Comparison of ENCODE assay signal across 9 mouse cellular contexts in genomic region chr2:10101180-10101579, GRCm38 (mm10). TPM values are rescaled to one million over a fixed set of nuclear protein-coding genes. Genes with fewer than 3 reads are reported as not detected.
DNase-seq lines count a peak whose midpoint lies in the region; ATAC-seq and TF ChIP-seq lines count a peak whose summit lies in the region.
"Had no signal": no experiment of that assay in that cellular context is flagged by ENCODE, and none has a peak within 500 bp of the region (broad histone marks: within the 10 kb centered on the region; RNA-seq: fewer than 3 reads in every experiment).

No protein-coding gene starts in this region.

- dilution Hi-C loops in CH12.LX (cut with MboI; ENCODE audit: extremely low pct_ligation_motif_present, extremely low pct_unique_long_range_greater_than_20kb, low sequenced_read_pairs), result no loop called here

- no peak overlapping the region for H3K27ac ChIP-seq in CH12.LX (ENCODE audit: insufficient read depth, low read depth)
- no peak overlapping the region for H3K27ac ChIP-seq in cortical plate, adult 2 months (ENCODE audit: insufficient read depth, low read length)
- H3K27ac ChIP-seq in hindbrain, embryonic 14.5 days, result no peak overlapping the region
- no peak overlapping the region for H3K27ac ChIP-seq in left cerebral cortex, adult 2 months
- H3K27ac ChIP-seq in midbrain, embryonic 11.5 days (ENCODE audit: low read depth, low read length), result no peak overlapping the region
- H3K27ac ChIP-seq: limb, embryonic 12.5 days had no signal

- WGBS in hindbrain, embryonic 14.5 days, result 44% methylated on average over 6 of the region's 6 CpGs
- 47% methylated on average over 6 of the region's 6 CpGs for WGBS in midbrain, embryonic 11.5 days

- H3K9me3 ChIP-seq in CH12.LX (replicated peaks; ENCODE audit: low read length), result no peaks in the 10 kb centered on the region
- no peaks in the 10 kb centered on the region for H3K9me3 ChIP-seq in hindbrain, embryonic 14.5 days (ENCODE audit: control insufficient read depth, low read length)
- H3K9me3 ChIP-seq in midbrain, embryonic 11.5 days (ENCODE audit: control insufficient read depth, low read length), result no peaks in the 10 kb centered on the region
- H3K9me3 ChIP-seq: limb, embryonic 12.5 days had no signal

- no peak overlapping the region for H3K4me2 ChIP-seq in CH12.LX (ENCODE audit: insufficient read depth, low read depth, poor library complexity, severe bottlenecking)
- no peak overlapping the region for H3K4me2 ChIP-seq in hindbrain, embryonic 14.5 days (replicated peaks)
- no peak overlapping the region for H3K4me2 ChIP-seq in midbrain, embryonic 11.5 days
- H3K4me2 ChIP-seq: limb, embryonic 12.5 days had no signal

- H3K27me3 ChIP-seq in CH12.LX (replicated peaks), result no peaks in the 10 kb centered on the region
- no peaks in the 10 kb centered on the region for H3K27me3 ChIP-seq in hindbrain, embryonic 14.5 days (ENCODE audit: control insufficient read depth, insufficient read depth, low read length)
- H3K27me3 ChIP-seq in midbrain, embryonic 11.5 days (ENCODE audit: control insufficient read depth, insufficient read depth, low read length), result no peaks in the 10 kb centered on the region

- H3K4me1 ChIP-seq in CH12.LX (ENCODE audit: control insufficient read depth in 1 of 2, insufficient read depth in 2 of 2), result peaks cover 2 to 15% of the 10 kb centered on the region in 2 experiments; a peak in 3 of 4 replicates
- H3K4me1 ChIP-seq in cortical plate, adult 2 months (ENCODE audit: control insufficient read depth, insufficient read depth, low read length), result no peaks in the 10 kb centered on the region
- no peaks in the 10 kb centered on the region for H3K4me1 ChIP-seq in hindbrain, embryonic 14.5 days (replicated peaks; ENCODE audit: control insufficient read depth, insufficient read depth, low read length)
- no peaks in the 10 kb centered on the region for H3K4me1 ChIP-seq in midbrain, embryonic 11.5 days (ENCODE audit: control insufficient read depth, insufficient read depth, low read length)
- H3K4me1 ChIP-seq: limb, embryonic 12.5 days had no signal

- in situ Hi-C loops in CH12.LX (cut with MboI; ENCODE audit: low pct_ligation_motif_present, low pct_unique_long_range_greater_than_20kb, low sequenced_read_pairs), result no loop called here

- H3K9ac ChIP-seq in CH12.LX (ENCODE audit: insufficient read depth, low read depth), result no peak overlapping the region
- H3K9ac ChIP-seq in hindbrain, embryonic 14.5 days, result no peak overlapping the region
- H3K9ac ChIP-seq in midbrain, embryonic 11.5 days (ENCODE audit: low read length), result no peak overlapping the region
- H3K9ac ChIP-seq: limb, embryonic 12.5 days had no signal

- TF ChIP-seq EP300 in CH12.LX (IDR thresholded peaks at IDR 0.05; ENCODE audit: low read length), result no peak

- intact Hi-C loops in left cerebral cortex, adult 2 months (cut with DNase I), result loop anchor here (1.0 to 10.0 kb wide), 2 partner anchors 187 to 964 kb away; no protein-coding TSS in a partner anchor

- TF ChIP-seq CTCF in CH12.LX (conservative IDR thresholded peaks at IDR 0.05 in 1 of 2, IDR thresholded peaks at IDR 0.05 in 1 of 2; ENCODE audit: low read depth in 2 of 2, low read length in 2 of 2), result peak; percentile 85 to 88
- peak; percentile 97 for TF ChIP-seq CTCF in cortical plate, adult 2 months (IDR thresholded peaks at IDR 0.05; ENCODE audit: extremely low read depth, insufficient read depth, low read length)
- peak; percentile 87 for TF ChIP-seq CTCF in left cerebral cortex, adult 2 months (IDR thresholded peaks at IDR 0.05)

- TF ChIP-seq POLR2A in CH12.LX (IDR thresholded peaks at IDR 0.05; ENCODE audit: low read depth, low read length), result no peak
- TF ChIP-seq POLR2A in cortical plate, adult 2 months (IDR thresholded peaks at IDR 0.05; ENCODE audit: extremely low read depth, insufficient read depth, low read length), result no peak

- no peak for ATAC-seq in hindbrain, embryonic 14.5 days (ENCODE audit: low FRiP score)
- ATAC-seq in midbrain, embryonic 11.5 days (ENCODE audit: low FRiP score), result no peak; the same call in 1 of the 2 replicates

- H3K4me3 ChIP-seq in CH12.LX (replicated peaks in 1 of 3; ENCODE audit: low read depth in 2 of 3, low read length in 2 of 3, poor library complexity in 1 of 3), result no peak overlapping the region
- H3K4me3 ChIP-seq in cortical plate, adult 2 months (ENCODE audit: insufficient read depth, low read length), result no peak overlapping the region
- no peak overlapping the region for H3K4me3 ChIP-seq in hindbrain, embryonic 14.5 days (replicated peaks; ENCODE audit: low read length)
- no peak overlapping the region for H3K4me3 ChIP-seq in left cerebral cortex, adult 2 months
- H3K4me3 ChIP-seq in midbrain, embryonic 11.5 days (ENCODE audit: low read depth, low read length), result no peak overlapping the region
- H3K4me3 ChIP-seq: limb, embryonic 12.5 days had no signal

- DNase-seq in gastrocnemius, adult 18-20 months (ENCODE audit: low spot score), result peak; percentile 32
- no peak for DNase-seq in gastrocnemius, postnatal 25 days
- DNase-seq in CH12.LX (ENCODE audit: extremely low read depth), result peak; percentile 54
- peak; percentile 70 for DNase-seq in hindbrain, embryonic 14.5 days (ENCODE audit: low spot score)
- DNase-seq in left cerebral cortex, adult 2 months (ENCODE audit: extremely low spot score in 1 of 2, low spot score in 2 of 2), result peak; percentile 44 to 70
- peak; percentile 92 for DNase-seq in midbrain, embryonic 11.5 days (ENCODE audit: low spot score, missing footprints)
- peak; percentile 53 for DNase-seq in thymus, postnatal 0 days (ENCODE audit: low spot score)

- no peaks in the 10 kb centered on the region for H3K36me3 ChIP-seq in CH12.LX (replicated peaks in 1 of 2; ENCODE audit: control insufficient read depth in 1 of 2, insufficient read depth in 1 of 2, low read length in 1 of 2)
- H3K36me3 ChIP-seq in hindbrain, embryonic 14.5 days (replicated peaks; ENCODE audit: control insufficient read depth, insufficient read depth), result no peaks in the 10 kb centered on the region
- no peaks in the 10 kb centered on the region for H3K36me3 ChIP-seq in midbrain, embryonic 11.5 days (ENCODE audit: control insufficient read depth, insufficient read depth, low read length)
- H3K36me3 ChIP-seq: limb, embryonic 12.5 days had no signal

- peak; percentile 80 for TF ChIP-seq RAD21 in CH12.LX (IDR thresholded peaks at IDR 0.05; ENCODE audit: low read depth, low read length)

- no peaks in the 10 kb centered on the region for H3K79me2 ChIP-seq in CH12.LX (replicated peaks; ENCODE audit: control insufficient read depth, extremely low read depth, insufficient read depth, poor library complexity, severe bottlenecking)

RNA-seq across cellular contexts. Expression of gene Kin, which starts 20.8 kb away (rescaled TPM):
- 1 to 10 TPM; 5.9 to 7.2 TPM for total RNA-seq in gastrocnemius, adult 18-20 months (2021)
- 1 to 10 TPM; 5.0 to 6.1 TPM for total RNA-seq in gastrocnemius, postnatal 25 days (2021)
- 23.0 and 29.5 TPM in 2 replicates for total RNA-seq in CH12.LX (2012; rRNA removed)
- 31.5 and 37.8 TPM in 2 replicates for total RNA-seq in CH12.LX (2014; rRNA removed)
- 44.7 and 49.0 TPM in 2 replicates for polyA plus RNA-seq in CH12.LX (2012; ENCODE audit: insufficient read length, low read depth)
- 9.9 and 12.3 TPM in 2 replicates for polyA plus RNA-seq in cortical plate, adult 2 months (2012; rRNA removed)
- polyA plus RNA-seq in hindbrain, embryonic 14.5 days (2014; fragmentation: Nextera tagmentation; extraction: Ambion mirVana), result 26.5 and 29.1 TPM in 2 replicates
- 10 to 100 TPM; 10.7 to 14.7 TPM for total RNA-seq in left cerebral cortex, adult 2 months (2021)
- polyA plus RNA-seq in midbrain, embryonic 11.5 days (2014; fragmentation: Nextera tagmentation; extraction: Ambion mirVana), result 42.5 and 45.0 TPM in 2 replicates
- 45.0 and 52.4 TPM in 2 replicates for polyA plus RNA-seq in thymus, postnatal 0 days (2015; fragmentation: Nextera tagmentation; extraction: Ambion mirVana)

RNA-seq across cellular contexts. Expression of gene Atp5c1, which starts 20.9 kb away (rescaled TPM):
- total RNA-seq in gastrocnemius, adult 18-20 months (2021), result 100 to 1,000 TPM; 791 to 847 TPM
- total RNA-seq in gastrocnemius, postnatal 25 days (2021), result 100 to 1,000 TPM; 828 to 842 TPM
- 336 and 359 TPM in 2 replicates for total RNA-seq in CH12.LX (2012; rRNA removed)
- total RNA-seq in CH12.LX (2014; rRNA removed), result 876 and 918 TPM in 2 replicates
- 375 and 423 TPM in 2 replicates for polyA plus RNA-seq in CH12.LX (2012; ENCODE audit: insufficient read length, low read depth)
- 372 and 411 TPM in 2 replicates for polyA plus RNA-seq in cortical plate, adult 2 months (2012; rRNA removed)
- polyA plus RNA-seq in hindbrain, embryonic 14.5 days (2014; fragmentation: Nextera tagmentation; extraction: Ambion mirVana), result 649 and 654 TPM in 2 replicates
- 100 to 1,000 TPM; 229 to 242 TPM for total RNA-seq in left cerebral cortex, adult 2 months (2021)
- 532 and 553 TPM in 2 replicates for polyA plus RNA-seq in midbrain, embryonic 11.5 days (2014; fragmentation: Nextera tagmentation; extraction: Ambion mirVana)
- polyA plus RNA-seq in thymus, postnatal 0 days (2015; fragmentation: Nextera tagmentation; extraction: Ambion mirVana), result 644 and 686 TPM in 2 replicates

RNA-seq across cellular contexts. Expression of gene Itih2, which starts 30.0 kb away (rescaled TPM):
- total RNA-seq in gastrocnemius, adult 18-20 months (2021), result 1 to 10 TPM in 1 of 2 experiments, under 1 TPM in 1; 0.23 to 1.1 TPM
- under 1 TPM; 0.36 to 0.67 TPM for total RNA-seq in gastrocnemius, postnatal 25 days (2021)
- total RNA-seq in CH12.LX (2012; rRNA removed) (not detected in 2 replicates), CH12.LX (2014; rRNA removed) (not detected in 2 replicates)
- not detected in 2 replicates for polyA plus RNA-seq in CH12.LX (2012; ENCODE audit: insufficient read length, low read depth)
- 3.0 and 3.3 TPM in 2 replicates for polyA plus RNA-seq in cortical plate, adult 2 months (2012; rRNA removed)
- 3.4 and 4.1 TPM in 2 replicates for polyA plus RNA-seq in hindbrain, embryonic 14.5 days (2014; fragmentation: Nextera tagmentation; extraction: Ambion mirVana)
- 1 to 10 TPM; 1.6 to 3.4 TPM for total RNA-seq in left cerebral cortex, adult 2 months (2021)
- 0.06 and 0.12 TPM in 2 replicates for polyA plus RNA-seq in midbrain, embryonic 11.5 days (2014; fragmentation: Nextera tagmentation; extraction: Ambion mirVana)
- polyA plus RNA-seq in thymus, postnatal 0 days (2015; fragmentation: Nextera tagmentation; extraction: Ambion mirVana), result 0.12 and 0.14 TPM in 2 replicates

RNA-seq across cellular contexts. Expression of gene Itih5, which starts 52.2 kb away (rescaled TPM):
- 10 to 100 TPM; 10.2 to 12.7 TPM for total RNA-seq in gastrocnemius, adult 18-20 months (2021)
- total RNA-seq in gastrocnemius, postnatal 25 days (2021), result 10 to 100 TPM; 16.3 to 17.4 TPM
- total RNA-seq in CH12.LX (2012; rRNA removed) (0.04 and 0.08 TPM in 2 replicates), CH12.LX (2014; rRNA removed) (0.11 and 0.12 TPM in 2 replicates)
- 0.19 and 0.30 TPM in 2 replicates for polyA plus RNA-seq in CH12.LX (2012; ENCODE audit: insufficient read length, low read depth)
- 11.9 and 12.4 TPM in 2 replicates for polyA plus RNA-seq in cortical plate, adult 2 months (2012; rRNA removed)
- polyA plus RNA-seq in hindbrain, embryonic 14.5 days (2014; fragmentation: Nextera tagmentation; extraction: Ambion mirVana), result 10.4 and 10.9 TPM in 2 replicates
- total RNA-seq in left cerebral cortex, adult 2 months (2021), result 10 to 100 TPM; 11.6 to 13.0 TPM
- polyA plus RNA-seq in midbrain, embryonic 11.5 days (2014; fragmentation: Nextera tagmentation; extraction: Ambion mirVana), result 7.4 and 7.6 TPM in 2 replicates
- polyA plus RNA-seq in thymus, postnatal 0 days (2015; fragmentation: Nextera tagmentation; extraction: Ambion mirVana), result 3.4 and 3.6 TPM in 2 replicates

RNA-seq across cellular contexts. Expression of gene Taf3, which starts 52.8 kb away (rescaled TPM):
- total RNA-seq in gastrocnemius, adult 18-20 months (2021), result 10 to 100 TPM in 1 of 2 experiments, 1 to 10 TPM in 1; 9.4 to 10.8 TPM
- 1 to 10 TPM; 6.4 to 7.6 TPM for total RNA-seq in gastrocnemius, postnatal 25 days (2021)
- 4.2 and 6.0 TPM in 2 replicates for total RNA-seq in CH12.LX (2012; rRNA removed)
- 2.1 and 3.1 TPM in 2 replicates for total RNA-seq in CH12.LX (2014; rRNA removed)
- polyA plus RNA-seq in CH12.LX (2012; ENCODE audit: insufficient read length, low read depth), result 13.4 and 14.8 TPM in 2 replicates
- polyA plus RNA-seq in cortical plate, adult 2 months (2012; rRNA removed), result 8.4 and 8.6 TPM in 2 replicates
- 12.6 and 13.1 TPM in 2 replicates for polyA plus RNA-seq in hindbrain, embryonic 14.5 days (2014; fragmentation: Nextera tagmentation; extraction: Ambion mirVana)
- 10 to 100 TPM; 14.8 to 15.7 TPM for total RNA-seq in left cerebral cortex, adult 2 months (2021)
- polyA plus RNA-seq in midbrain, embryonic 11.5 days (2014; fragmentation: Nextera tagmentation; extraction: Ambion mirVana), result 17.0 and 17.7 TPM in 2 replicates
- polyA plus RNA-seq in thymus, postnatal 0 days (2015; fragmentation: Nextera tagmentation; extraction: Ambion mirVana), result 14.0 and 16.0 TPM in 2 replicates
